Mouse (Mus musculus) embryonic facial prominence, embryonic 14.5 days (tissue): Measurements from ENCODE around the gene Fis1. TPM values are rescaled to one million over a fixed set of nuclear protein-coding genes. Genes with fewer than 3 reads are reported as not detected.
"Not testable (repeated sequence)": the region's sequence is repeated elsewhere in the genome, so short reads cannot be mapped to it uniquely, and the experiment has no call there.

ENCODE experiments used
- ATAC-seq: fragments of 200-750 bp; cut with Nextera tagmentation; 2 replicates; pipeline ENCODE4 v1.8.0; 2017; ENCODE audit warnings: low read depth, moderate number of reproducible peaks, moderate TSS enrichment
- DNase-seq: peaks from one replicate; pipeline ENCODE4 v3.0.0-alpha.2; 2015; ENCODE audit warnings: low spot score
- H3K27ac ChIP-seq: fragments of 300-500 bp; sonication (generic); replicated peaks from 2 replicates; pipeline ENCODE4 v1.5.1; 2014; ENCODE audit warnings: low read depth, mild to moderate bottlenecking, low read length, moderate library complexity
- H3K27me3 ChIP-seq: fragments of 300-500 bp; sonication (generic); replicated peaks from 2 replicates; pipeline ENCODE4 v1.6.1; 2014; ENCODE audit warnings: low read length; ENCODE audit not compliant: control insufficient read depth, insufficient read depth
- H3K36me3 ChIP-seq: fragments of 300-500 bp; sonication (generic); 2 replicates; pipeline ENCODE4 v1.6.1; 2014; ENCODE audit warnings: low read length, mixed read lengths; ENCODE audit not compliant: control insufficient read depth, insufficient read depth
- H3K4me1 ChIP-seq: fragments of 300-500 bp; sonication (generic); 2 replicates; pipeline ENCODE4 v1.6.1; 2014; ENCODE audit warnings: antibody characterized with exemption, low read length; ENCODE audit not compliant: control insufficient read depth, insufficient read depth
- H3K4me2 ChIP-seq: fragments of 300-500 bp; sonication (generic); 2 replicates; pipeline ENCODE4 v1.6.1; 2014; ENCODE audit warnings: low read depth, mild to moderate bottlenecking, low read length, moderate library complexity, mixed read lengths
- H3K4me3 ChIP-seq: fragments of 300-500 bp; sonication (generic); 2 replicates; pipeline ENCODE4 v1.5.1; 2014; ENCODE audit warnings: low read depth, mild to moderate bottlenecking, low read length
- H3K9ac ChIP-seq: fragments of 300-500 bp; sonication (generic); 2 replicates; pipeline ENCODE4 v1.6.1; 2014; ENCODE audit warnings: low read depth, mild to moderate bottlenecking, low read length, moderate library complexity, mixed read lengths
- H3K9me3 ChIP-seq: fragments of 300-500 bp; sonication (generic); 2 replicates; pipeline ENCODE4 v1.6.1; 2016; ENCODE audit warnings: low read length; ENCODE audit not compliant: control insufficient read depth
- WGBS: fragments of 180-500 bp; shearing (Covaris S2); extraction: QIAGEN DNeasy Blood & Tissue Kit; methylation state at CpG from one replicate; pipeline ENCODE4 v1.1.7; 2014; 5-methylcytosine and 5-hydroxymethylcytosine counted together
- polyA plus RNA-seq: library from polyadenylated mRNA; unstranded; fragments of >200 nt; fragmentation: Nextera tagmentation; extraction: Ambion mirVana; gene quantifications from 2 replicates; pipeline ENCODE4 v1.2.1, GENCODE M21; 2014

Gene Fis1
- polyA plus RNA-seq, 1 experiment from 2014 or later = 266 TPM

DNA sequence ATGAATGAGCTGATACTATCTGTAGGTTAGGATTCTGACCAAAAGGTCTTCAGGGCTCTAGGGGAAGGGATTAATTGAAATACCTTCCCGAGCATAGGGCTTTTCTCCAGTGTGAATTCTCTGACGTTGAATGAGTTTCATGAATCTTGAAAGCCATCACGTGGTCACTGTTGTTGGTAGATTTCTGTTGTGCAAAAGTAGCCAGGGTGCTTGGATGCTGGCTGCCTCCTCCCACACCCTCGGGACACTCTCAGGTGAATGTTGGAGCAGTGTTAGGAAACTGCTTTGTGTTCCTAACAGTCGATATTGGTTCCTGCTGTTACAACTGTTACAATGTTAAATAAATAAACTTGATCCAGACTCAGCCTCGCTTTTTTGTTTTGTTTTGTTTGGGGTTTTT, 16.3 kb upstream of the Fis1 start:
- 79% methylated on average over 6 of the region's 6 CpGs for WGBS
- Histone ChIP-seq H3K4me2 (no peak overlapping the region), H3K9me3 (no peaks in the 10 kb centered on the region), H3K4me3 (no peak overlapping the region), H3K27me3 (no peaks in the 10 kb centered on the region), H3K4me1 (no peaks in the 10 kb centered on the region), H3K36me3 (no peaks in the 10 kb centered on the region), H3K9ac (no peak overlapping the region), H3K27ac (no peak overlapping the region)
- DNase-seq (no peak), ATAC-seq (no peak)

DNA sequence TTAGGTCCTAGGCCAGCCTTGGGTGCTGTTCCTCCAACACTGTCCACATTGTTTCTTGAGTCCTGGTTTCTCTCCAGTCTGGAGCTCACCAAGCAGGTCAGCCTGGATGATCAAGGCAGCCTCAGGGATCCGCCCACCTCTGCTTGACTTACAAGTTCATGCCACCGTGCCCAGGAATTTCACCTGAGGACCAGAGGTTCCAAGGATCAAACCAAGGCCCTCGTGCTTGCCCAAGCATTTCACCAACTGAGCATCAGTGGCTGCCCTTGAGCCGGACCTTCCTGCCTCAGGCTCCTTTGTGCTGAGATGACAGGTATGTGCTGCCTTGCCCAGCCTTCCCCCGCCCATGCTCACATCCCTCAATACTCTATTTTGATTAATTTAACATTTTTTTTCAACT, 15.5 kb upstream of the Fis1 start:
- Histone ChIP-seq H3K4me3 (no peak overlapping the region), H3K9ac (no peak overlapping the region), H3K4me1 (no peaks in the 10 kb centered on the region), H3K27me3 (no peaks in the 10 kb centered on the region), H3K9me3 (no peaks in the 10 kb centered on the region), H3K4me2 (no peak overlapping the region), H3K27ac (no peak overlapping the region), H3K36me3 (no peaks in the 10 kb centered on the region)
- ATAC-seq (no peak), DNase-seq (no peak)
- 89% methylated on average over 5 of the region's 5 CpGs for WGBS

DNA sequence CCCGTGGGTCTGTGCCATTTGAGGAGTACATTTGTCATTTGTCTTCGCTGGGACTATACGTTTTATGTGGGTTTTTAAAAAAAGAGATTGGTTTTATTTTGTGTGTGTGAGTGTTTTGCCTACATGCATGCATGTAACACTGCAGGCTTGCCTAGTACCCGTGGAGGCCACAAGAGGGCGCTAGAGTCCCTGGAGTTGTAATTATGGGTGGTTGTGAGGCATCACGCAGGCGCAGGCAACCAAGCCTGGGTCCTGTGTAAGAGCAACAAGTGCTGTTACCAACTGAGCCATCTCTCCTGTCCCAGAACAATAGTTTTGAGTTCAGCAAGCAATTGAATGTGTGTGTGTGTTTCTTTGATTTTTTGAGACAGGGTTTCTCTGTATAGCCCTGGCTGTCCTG, 13.8 kb upstream of the Fis1 start:
- Histone ChIP-seq H3K4me1 (no peaks in the 10 kb centered on the region), H3K27ac (no peak overlapping the region), H3K4me2 (no peak overlapping the region), H3K4me3 (no peak overlapping the region), H3K9ac (no peak overlapping the region), H3K27me3 (no peaks in the 10 kb centered on the region), H3K9me3 (no peaks in the 10 kb centered on the region), H3K36me3 (no peaks in the 10 kb centered on the region)
- ATAC-seq (no peak), DNase-seq (no peak)
- 62% methylated on average over 7 of the region's 7 CpGs for WGBS

DNA sequence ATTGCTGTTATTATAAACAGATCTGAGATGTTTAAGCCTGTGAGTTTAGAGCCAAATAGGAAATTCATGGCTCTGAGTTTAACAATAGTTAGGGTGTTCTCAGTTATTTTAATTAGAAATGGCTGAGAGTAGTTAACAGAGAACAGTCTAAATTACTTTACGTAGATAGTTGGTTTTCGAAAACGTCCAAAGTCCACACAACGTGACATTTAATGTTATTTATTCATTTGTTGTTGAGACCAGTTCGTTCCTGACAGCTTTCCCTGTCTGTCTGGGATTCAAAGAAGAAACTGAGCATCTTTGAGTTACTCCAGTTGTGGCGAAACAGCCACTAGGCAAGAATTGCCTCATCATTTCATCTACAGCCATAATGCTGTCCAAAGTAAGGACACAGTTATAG, 13.0 kb upstream of the Fis1 start:
- H3K9ac ChIP-seq, H3K9me3 ChIP-seq, H3K4me2 ChIP-seq, ATAC-seq, H3K27me3 ChIP-seq, H3K36me3 ChIP-seq, DNase-seq, H3K4me3 ChIP-seq, H3K4me1 ChIP-seq, H3K27ac ChIP-seq: not testable (repeated sequence)
- WGBS = 74% methylated on average over 6 of the region's 6 CpGs

DNA sequence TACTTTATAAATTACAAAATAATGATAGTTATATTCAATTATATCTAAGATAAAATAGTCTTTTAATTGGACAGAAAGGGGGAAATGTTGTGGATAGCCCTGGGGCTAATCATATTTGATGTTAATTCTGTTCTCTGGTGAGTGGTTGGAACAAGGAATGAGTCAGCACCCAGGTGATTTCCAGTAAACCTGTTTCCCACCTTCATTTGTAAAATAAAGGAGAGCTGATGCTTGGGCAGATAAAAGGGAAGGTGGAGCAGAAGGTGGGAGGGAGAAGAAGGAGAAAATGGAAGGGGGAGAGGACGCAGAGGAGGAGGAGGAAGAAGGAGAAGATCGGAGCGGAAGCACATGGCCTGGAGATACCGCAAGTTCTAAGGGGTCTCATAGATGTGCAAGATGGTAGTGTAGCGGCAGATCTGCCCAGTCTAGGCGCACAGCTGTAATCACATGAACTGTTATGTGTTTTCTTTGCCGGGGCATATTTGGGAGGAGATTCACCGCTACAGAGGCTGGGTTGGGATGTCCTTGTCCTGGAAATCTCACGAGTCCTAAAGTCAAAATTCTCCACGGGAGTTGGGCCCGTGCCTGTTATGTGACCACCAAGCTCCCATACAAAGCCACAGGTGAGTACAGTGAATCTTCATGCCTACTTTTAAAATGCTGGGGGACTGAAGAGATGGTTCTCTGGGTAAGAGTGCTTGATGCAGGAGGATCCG, 12.1 kb upstream of the Fis1 start:
- ATAC-seq (no peak), DNase-seq (no peak)
- Histone ChIP-seq H3K4me2 (no peak overlapping the region), H3K9ac (no peak overlapping the region), H3K4me3 (no peak overlapping the region), H3K9me3 (no peaks in the 10 kb centered on the region), H3K27me3 (no peaks in the 10 kb centered on the region), H3K4me1 (no peaks in the 10 kb centered on the region), H3K36me3 (no peaks in the 10 kb centered on the region), H3K27ac (no peak overlapping the region)
- WGBS = 87% methylated on average over 12 of the region's 12 CpGs

DNA sequence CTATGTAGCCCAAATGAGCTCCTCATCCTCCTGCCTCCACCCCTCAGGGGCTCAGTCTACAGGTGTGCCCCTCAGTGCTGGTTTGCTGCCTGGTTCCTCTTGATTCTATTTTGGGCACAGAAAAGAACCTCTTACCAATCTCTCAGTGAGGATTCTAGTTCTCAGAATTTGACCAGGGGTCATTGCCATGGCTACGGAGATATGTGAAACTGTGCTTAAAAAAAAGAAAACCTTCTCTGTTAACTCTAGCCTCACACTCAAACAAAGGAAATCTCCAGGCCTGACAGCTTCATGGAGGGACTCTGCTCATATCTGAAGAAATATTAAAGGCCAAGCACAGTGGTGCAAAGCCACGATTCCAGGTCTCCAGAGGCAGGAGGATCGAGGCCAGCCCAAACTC, 10.3 kb upstream of the Fis1 start:
- H3K9me3 ChIP-seq = no peaks in the 10 kb centered on the region
- no peak for DNase-seq
- H3K4me2 ChIP-seq = no peak overlapping the region
- no peaks in the 10 kb centered on the region for H3K4me1 ChIP-seq
- H3K9ac ChIP-seq = no peak overlapping the region
- no peaks in the 10 kb centered on the region for H3K36me3 ChIP-seq
- 80% methylated on average over 3 of the region's 3 CpGs for WGBS
- H3K4me3 ChIP-seq = no peak overlapping the region
- H3K27me3 ChIP-seq = no peaks in the 10 kb centered on the region
- no peak for ATAC-seq
- H3K27ac ChIP-seq = no peak overlapping the region

DNA sequence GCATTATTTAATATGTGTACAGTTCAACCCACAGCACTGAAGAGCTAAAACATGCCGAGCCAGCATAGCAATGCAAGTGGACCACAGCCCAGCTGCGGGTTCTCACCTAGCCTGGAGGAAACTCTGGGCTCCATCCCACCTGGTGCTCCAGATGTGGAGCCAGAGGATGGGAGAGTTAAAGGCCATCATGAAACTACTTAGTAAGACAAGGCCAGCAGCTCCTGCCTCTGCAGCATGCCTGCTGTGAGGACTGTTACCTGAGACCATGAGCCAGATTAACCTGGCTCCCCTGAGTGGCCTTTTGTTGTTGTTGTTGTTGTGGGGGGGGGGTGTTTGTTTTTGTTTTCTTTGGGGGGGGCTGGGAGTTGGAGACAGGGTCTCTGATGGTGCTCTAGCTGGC, 9.7 kb upstream of the Fis1 start:
- no peak for ATAC-seq
- no peaks in the 10 kb centered on the region for H3K9me3 ChIP-seq
- WGBS = 64% methylated on average over 2 of the region's 2 CpGs

DNA sequence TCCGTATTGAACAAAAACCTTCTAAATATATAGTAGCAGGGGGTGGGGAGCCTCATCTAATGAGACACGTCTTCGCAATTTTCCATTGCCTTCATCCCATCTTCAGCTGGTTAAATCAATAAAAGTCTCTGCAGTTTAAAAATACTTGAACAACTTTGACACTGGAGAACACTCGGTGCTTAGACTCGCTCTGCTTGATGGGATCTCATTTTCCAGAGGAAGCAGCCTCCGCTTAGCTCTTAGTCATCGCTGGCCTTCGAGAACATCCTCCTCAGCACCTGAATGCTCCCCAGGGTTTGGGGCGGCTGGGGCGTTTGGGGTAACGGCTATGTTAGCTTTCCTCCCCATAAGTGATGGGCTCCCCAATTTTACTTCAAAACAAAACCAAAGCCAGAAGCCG, 8.0 kb upstream of the Fis1 start:
- H3K9me3 ChIP-seq = no peaks in the 10 kb centered on the region
- no peaks in the 10 kb centered on the region for H3K36me3 ChIP-seq
- no peak overlapping the region for H3K4me3 ChIP-seq
- H3K4me1 ChIP-seq = no peaks in the 10 kb centered on the region
- DNase-seq (no peak), ATAC-seq (no peak)
- no peaks in the 10 kb centered on the region for H3K27me3 ChIP-seq
- no peak overlapping the region for H3K9ac ChIP-seq
- H3K27ac ChIP-seq = no peak overlapping the region
- H3K4me2 ChIP-seq = no peak overlapping the region
- WGBS = 75% methylated on average over 12 of the region's 12 CpGs

More for the DNA sequence above, 9.7 kb upstream of the Fis1 start:
- no peak overlapping the region for H3K4me2 ChIP-seq
- H3K27me3 ChIP-seq = no peaks in the 10 kb centered on the region
- H3K36me3 ChIP-seq = no peaks in the 10 kb centered on the region
- no peak overlapping the region for H3K4me3 ChIP-seq
- no peak for DNase-seq
- no peak overlapping the region for H3K27ac ChIP-seq
- no peak overlapping the region for H3K9ac ChIP-seq
- H3K4me1 ChIP-seq = no peaks in the 10 kb centered on the region

DNA sequence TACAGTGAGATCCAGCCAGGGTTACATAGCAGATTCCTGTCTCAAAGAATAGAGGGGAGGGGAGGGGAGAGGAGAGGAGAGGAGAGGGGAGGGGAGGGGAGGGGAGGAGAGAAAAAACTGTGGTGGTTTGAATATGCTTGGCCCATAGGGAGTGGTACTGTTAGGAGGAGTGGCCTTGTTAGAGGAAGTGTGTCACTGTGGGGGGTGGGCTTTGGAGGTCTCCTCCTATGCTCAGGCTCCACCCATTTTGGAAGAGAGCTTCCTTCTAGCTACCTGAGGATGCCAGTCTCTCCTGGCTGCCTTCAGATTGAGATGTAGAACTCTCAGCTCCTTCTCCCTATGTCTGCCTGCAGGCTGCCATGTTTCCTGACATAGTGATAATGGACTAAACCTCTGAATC, 5.2 kb upstream of the Fis1 start:
- Histone ChIP-seq H3K9ac (no peak overlapping the region), H3K4me1 (no peaks in the 10 kb centered on the region), H3K27ac (no peak overlapping the region), H3K4me2 (no peak overlapping the region), H3K9me3 (no peaks in the 10 kb centered on the region), H3K36me3 (no peaks in the 10 kb centered on the region), H3K27me3 (no peaks in the 10 kb centered on the region), H3K4me3 (no peak overlapping the region)
- ATAC-seq = no peak
- no peak for DNase-seq
